Mouse (Mus musculus): ENCODE measurements around the gene Slco4a1.

Slco4a1 gene

DNA sequence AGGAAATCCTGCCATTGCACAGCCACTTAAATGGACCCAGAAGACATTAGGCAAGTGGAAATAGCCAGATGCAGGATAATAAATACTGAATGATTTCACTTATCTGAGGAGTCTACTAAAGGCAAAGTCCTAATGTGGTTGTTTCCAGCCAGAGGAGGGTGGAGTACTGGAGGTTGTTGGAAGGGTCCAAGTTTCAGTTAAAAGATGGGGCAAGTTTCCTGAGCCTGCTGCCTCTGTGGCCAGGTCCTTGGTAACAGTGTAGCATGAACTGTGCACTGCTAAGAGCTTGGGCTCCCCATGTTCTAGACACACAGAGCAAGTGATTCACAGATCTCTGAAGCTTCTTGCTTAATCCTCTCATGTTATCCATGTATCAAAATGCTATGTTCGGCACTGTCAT, 10.1 kb upstream of the Slco4a1 start:
- no peak for DNase-seq (ENCODE audit: low spot score)

DNA sequence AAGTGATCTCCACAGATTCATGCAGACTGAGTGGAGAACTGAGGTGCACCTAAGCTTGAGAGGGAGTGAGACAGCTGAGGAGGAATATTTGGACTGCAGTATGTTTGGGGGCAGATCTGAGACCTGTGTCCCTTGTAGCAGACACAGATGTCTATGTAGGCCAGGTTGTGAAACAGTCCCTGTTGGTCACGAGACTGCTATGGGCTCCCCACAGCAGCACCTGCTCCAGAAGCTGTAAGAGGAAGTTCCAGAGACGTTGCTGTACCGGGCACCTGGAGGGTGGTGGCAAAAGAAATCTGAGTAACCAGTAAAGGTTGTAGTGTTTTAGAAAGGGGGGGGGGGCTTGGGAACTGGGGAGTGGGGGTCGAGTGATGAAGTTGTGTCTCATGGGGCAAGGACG, 7.0 kb upstream of the Slco4a1 start:
- no peak for DNase-seq (ENCODE audit: low spot score)

GRCm38 (mm10) chr2:180450529-180450928, 5.5 kb upstream of the Slco4a1 start:
- no peak for DNase-seq (ENCODE audit: low spot score)

DNA sequence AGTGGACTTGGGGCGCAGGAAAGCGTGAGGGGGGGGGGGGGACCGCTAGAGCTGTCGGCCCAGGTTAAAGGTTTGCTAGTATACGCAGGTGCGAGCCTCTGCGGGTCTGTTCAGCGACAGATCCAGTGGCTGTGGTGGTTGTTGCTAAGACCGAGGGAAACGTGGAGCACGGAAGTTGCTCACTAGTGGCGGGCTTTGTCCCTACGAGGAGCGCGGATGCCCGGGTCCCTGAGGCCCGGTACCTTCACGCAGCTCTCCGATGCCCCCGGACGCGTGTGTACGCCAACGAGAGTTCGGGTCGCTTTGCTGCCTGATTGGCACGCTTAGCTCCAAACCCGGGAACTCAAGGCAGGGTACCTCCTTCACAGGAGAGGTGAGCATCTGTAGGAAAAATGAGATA, 660 bp downstream of the Slco4a1 start:
- no peak for DNase-seq (ENCODE audit: low spot score)

- no peak for DNase-seq (ENCODE audit: low spot score)
Measured at GRCm38 (mm10) chr2:180457680-180458079, 1.6 kb downstream of the Slco4a1 start.

DNA sequence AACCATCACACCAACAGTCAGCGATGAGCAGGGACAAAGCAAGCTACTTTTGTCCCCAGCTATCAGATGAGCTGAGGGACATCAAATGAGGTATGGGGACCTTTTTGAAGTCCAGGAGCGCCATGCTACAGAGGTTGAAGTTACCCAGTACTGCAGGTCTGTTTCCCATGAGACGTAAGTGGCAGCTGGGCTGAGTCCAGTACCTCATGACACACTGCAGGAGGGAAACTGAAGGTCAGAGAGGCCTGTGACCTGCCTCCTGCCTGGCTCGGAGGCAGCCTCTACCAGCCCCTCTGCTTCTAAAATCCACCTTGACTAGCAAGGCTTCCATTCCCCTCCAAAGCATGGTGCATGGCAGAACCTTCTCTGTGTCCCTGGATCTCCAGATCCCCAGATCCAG, 3.4 kb downstream of the Slco4a1 start:
- DNase-seq (ENCODE audit: low spot score) = no peak

DNA sequence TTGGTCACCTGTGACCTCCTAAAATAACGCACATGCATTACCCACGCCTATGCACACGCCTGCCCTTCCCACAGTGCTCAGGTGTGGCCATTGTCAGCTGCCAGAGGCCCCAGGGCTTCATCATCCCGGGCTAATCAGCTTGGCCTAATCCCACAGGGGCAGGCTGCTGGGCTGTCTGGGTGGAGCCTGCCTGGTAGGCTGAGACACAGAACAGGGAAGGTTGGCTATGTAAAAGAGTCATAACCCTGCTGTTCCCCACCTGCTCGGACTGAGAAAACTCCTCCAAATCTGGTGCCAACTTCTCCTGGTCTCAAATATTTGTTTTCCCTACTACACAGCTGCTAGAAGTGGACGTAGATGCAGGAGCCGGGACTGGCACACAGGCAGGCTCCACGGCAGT, 4.8 kb downstream of the Slco4a1 start:
- no peak for DNase-seq (ENCODE audit: low spot score)

DNA sequence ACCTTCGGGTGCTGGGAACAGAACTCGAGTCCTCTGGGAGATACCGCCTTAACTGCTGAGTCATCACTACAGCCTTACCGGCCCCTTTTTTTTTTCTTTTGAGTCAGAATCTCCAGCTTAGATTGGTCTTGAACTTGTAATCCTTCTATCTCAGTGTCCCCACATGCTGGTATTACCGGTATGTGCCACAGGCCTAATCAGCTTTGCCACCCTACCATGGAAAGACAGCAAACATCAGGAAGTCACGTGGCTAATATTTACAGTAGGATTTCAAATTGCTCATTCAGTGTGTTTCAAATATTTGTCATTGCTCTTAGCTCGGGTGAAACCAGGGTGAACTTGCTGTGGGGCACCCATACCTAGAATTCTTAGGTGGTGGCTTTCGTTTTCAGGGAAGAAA, 6.5 kb downstream of the Slco4a1 start:
- DNase-seq (ENCODE audit: low spot score) = no peak

DNA sequence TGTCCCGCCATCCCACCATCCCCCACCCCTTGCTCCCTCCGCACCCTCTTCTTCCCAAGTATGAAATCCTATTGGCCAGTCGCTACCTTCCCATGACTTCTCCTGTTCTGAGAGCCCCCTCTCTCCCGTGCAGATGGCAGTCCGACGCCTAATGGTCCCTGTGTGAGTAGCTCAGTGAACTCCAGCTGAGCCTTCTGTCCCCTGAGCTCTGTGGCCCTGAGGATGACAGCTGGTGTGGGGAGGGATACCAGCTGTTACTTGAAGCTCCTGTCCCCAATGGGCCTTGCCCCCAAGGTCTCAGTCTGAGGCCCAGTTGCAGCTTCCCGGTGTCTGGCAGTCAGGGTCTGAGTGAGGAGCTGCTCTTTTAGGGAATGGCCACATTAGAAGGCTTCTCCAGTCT, 10.5 kb downstream of the Slco4a1 start:
- DNase-seq (ENCODE audit: low spot score) = no peak

DNA sequence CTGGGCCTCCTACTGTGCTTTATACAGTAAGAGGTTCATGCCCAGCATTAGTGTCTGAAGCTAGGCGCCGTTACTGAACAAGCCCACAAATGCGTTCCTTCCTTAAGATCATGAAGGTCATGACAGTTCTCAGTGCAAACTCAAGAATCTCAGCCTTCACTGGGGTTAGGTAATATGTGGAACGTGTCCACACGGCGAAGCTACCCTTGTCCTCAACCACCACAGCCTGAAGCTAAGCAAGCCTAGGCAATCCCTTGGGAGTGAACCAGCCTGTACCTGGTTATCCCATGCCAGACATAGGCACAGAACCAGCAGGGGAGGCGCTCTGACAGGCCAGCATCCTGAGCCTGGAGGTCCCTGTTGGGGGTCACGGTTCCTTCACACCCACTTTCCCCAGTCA, 12.8 kb downstream of the Slco4a1 start:
- no peak for DNase-seq (ENCODE audit: low spot score)

DNA sequence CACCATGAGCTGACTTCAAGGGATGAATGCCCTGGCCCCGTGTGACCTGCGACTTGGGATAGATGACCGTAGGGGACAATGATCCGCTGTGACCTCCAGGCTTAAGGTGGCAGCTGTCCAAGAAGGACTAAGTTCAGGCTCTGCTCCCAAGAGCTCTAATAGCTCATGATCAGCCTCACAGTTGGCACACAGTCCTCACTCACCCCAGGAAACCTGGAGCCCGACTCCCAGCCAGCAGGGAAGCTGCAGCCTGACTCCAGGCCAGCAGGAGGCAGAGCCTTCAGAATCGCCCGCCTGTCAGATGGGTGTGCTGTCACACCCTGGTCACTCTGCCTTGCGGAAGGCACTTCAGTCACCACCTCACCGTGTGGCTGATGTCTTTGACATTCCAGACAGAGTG, 13.7 kb downstream of the Slco4a1 start:
- DNase-seq (ENCODE audit: low spot score) = no peak

DNA sequence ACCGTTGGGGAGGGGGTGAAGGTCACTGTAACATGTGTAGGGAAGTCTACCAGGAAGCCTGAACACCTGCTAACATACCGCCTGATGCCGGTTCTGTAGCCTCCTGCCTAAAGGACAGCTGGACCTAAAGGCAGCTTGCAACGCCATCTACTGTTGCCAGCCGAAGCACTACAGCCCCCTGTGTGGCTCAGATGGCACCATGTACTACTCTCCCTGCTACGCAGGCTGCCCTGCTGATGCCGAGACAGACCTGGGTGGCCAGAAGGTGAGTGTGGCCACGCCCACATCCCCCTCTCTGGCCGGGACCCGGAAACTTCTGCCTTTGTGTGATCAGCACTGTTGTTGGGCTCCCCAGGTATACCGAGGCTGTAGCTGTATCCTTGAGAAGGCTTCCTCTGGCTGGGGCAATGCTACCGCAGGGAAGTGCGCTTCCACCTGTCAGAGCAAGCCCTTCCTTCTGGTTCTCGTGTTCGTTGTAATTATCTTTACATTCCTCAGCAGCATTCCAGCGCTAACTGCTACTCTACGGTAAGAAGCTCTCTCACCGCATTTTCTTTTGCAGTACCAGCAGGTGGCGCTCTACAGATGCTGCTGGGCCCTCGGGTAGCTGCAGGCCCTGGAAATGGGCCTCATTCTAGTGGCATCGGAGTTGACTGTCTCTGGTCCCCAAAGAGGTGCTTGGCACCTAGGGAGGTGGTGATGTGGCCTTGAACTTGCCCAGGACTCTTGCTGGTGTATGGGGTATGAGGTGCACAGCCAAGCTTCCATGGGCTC, 16.4 kb downstream of the Slco4a1 start:
- no peak for DNase-seq (ENCODE audit: low spot score)

DNA sequence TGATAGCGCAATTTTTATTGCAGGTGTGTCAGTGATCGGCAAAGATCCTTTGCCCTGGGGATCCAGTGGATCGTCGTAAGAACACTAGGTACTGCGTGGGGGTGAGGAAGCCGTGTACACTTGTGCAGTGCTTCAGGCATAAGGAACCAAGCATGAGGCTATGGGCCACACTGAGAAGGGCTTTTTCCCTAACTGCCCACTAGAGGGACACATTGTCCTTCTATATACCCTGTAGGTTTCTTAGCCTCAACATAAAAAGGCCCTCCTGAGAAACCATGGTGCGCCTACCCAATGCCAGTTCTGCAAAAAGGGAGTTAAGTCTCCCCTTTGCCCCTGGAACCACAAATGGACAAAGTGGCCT, 17.0 kb downstream of the Slco4a1 start:
- DNase-seq (ENCODE audit: low spot score) = no peak

DNA sequence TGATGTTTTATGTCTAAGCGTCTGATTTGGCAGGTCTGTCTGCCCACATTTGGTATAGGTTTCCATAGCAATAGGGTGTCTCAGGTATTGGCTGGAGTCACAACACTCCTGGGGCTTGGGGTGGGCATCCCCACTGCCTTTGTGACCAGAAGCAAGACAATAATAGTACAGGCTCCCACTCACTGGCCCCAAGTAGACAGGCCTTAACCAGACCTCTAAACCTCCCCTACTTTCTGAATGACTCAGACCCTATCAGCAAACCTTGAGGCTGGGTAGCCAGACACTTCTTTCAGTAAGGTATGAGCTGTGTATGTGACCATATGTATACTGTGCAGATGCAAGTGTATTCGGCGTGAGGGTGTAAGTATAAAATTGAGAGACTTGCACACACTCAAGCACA, 18.8 kb downstream of the Slco4a1 start:
- no peak for DNase-seq (ENCODE audit: low spot score)

GRCm38 (mm10) chr2:180482274-180482673, 26.2 kb downstream of the Slco4a1 start:
- no peak for DNase-seq (ENCODE audit: low spot score)

- no peak for DNase-seq (ENCODE audit: low spot score)
Measured at GRCm38 (mm10) chr2:180484882-180485281, 28.8 kb downstream of the Slco4a1 start.

DNA sequence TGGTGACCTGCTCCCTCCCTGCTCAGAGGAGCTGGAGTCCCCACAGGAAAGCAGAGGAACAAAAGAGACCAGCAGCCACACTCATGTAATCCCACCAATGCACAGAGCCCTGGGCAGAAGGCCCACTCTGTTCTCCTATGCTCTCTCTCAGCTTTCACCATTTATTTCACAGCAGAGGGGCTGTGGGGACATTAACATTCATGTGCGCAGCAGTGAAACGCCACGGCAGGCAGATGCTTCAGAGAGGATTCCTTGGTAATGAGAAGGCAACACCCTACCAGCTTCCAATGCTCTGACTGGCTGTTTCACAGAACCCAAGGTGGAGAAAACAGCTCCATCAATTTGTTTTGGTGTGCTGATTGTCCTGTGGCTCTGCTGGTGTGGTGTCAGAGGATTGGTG, 29.3 kb downstream of the Slco4a1 start:
- no peak for DNase-seq (ENCODE audit: low spot score)

DNA sequence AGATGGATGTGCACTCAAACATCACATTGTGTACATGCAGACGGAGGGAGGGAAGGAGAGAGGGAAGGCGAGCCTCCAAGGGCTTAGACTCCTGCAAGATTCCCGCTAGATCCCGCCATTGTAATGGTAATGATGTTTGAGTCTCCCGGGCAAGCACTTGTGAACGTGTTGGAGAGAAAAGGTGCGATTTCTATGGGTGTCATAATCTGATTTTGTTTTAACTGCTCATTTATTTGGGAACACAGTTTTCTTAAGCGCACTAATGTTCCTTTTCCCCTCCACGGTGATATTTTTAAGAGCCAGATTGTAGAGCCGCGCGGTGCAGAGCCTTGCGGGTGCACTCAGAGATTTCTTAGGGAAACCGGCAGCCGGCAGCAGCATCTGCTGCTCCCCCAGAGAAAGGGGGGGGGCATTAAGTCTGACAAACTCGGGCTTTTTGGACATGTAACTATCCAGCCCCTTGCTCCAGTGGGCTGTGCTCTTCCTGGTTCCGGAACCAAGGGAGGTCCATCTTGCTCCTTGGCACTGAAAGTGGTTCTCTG, 32.2 kb downstream of the Slco4a1 start:
- DNase-seq (ENCODE audit: low spot score) = no peak

DNA sequence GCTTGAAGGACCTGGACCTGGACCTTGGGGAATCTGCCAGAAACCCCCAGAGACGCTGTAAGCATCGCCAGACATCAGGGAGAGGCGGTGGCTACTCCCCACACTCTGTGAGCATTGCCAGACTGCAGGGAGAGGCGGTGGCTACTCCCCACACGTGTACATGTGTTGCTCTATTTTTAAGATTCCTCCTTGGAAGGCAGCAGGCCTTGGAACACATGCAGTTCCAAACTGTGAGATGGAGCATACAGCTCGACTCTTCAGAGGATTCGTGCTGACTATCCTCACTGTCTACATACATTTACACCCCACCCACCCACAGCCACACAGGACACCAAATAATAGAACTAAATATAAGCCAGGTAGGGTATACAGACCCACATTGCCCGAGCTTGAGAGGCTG, 39.9 kb downstream of the Slco4a1 start:
- no peak for DNase-seq (ENCODE audit: low spot score)

GRCm38 (mm10) chr2:180499741-180500140, 43.7 kb downstream of the Slco4a1 start, which contains the start of gene Ntsr1:
TSS of gene Ntsr1 (plus strand) at chr2:180499976.
- DNase-seq (ENCODE audit: low spot score) = no peak

DNA sequence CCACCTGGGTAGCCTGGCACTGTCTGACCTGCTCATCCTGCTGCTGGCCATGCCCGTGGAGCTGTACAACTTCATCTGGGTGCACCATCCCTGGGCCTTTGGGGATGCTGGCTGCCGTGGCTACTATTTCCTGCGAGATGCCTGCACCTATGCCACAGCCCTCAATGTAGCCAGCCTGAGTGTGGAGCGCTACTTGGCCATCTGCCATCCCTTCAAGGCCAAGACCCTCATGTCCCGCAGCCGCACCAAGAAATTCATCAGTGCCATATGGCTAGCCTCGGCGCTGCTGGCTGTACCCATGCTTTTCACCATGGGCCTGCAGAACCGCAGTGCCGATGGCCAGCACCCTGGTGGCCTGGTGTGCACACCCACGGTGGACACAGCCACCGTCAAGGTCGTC, 44.7 kb downstream of the Slco4a1 start:
- DNase-seq (ENCODE audit: low spot score) = no peak

DNA sequence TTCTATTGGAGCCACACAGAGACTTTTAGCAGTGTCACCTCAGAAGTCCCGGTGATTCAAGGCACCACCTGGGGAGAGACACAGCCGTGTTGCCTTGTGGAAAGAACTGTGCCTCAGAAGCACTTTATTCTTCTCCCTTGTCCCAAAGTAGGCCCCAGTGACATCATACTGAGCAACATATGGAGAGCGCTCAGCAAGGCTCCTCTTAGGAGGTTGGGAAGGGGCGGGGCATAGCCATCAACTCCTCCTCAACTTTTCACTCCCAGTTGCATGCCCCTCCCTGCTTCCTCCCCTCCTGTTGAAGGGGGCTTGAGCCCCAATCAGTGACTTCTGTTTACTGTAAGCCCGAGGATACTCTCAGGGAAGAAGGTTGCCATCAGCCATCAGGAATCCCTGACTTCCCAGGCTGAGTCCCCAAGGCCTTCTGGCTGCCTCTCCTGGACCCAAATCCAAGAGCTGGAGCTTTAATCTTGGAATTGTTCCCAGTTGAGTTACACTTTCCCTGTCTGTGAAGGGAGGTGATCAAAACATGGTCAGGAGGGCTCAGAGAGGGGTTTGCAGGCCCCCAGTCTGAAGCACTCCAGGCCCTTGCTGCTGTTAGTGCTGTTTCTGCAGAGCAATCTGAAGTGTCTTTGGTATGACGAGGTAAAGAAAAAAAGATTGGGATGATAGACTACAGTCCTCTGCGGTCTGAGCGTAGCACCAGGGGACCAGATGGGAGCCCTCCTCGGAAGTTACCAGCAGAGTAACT, 45.3 kb downstream of the Slco4a1 start:
- DNase-seq (ENCODE audit: low spot score) = no peak

DNA sequence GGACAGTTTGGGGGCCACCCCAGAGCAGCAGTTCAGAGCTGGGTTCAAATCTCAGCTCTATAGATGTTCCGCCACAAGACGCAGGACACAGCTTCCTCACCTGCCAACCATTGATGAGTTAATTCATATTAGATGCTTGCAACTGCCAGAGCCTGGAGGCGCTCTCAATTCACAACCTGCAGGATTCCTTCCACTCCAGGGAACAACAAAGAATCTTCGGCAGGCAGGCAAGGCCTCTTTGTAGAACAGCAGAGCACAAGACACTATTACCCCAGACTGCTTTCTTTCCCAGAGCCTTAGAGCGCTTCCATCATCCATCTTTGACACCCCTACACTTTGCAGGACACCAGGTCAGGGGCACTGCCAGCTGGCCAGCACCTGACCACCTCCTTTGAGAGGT, 50.2 kb downstream of the Slco4a1 start:
- no peak for DNase-seq (ENCODE audit: low spot score)
